Mouse (Mus musculus): ENCODE measurements around the gene Rap1a. TPM values are rescaled to one million over a fixed set of nuclear protein-coding genes. Genes with fewer than 3 reads are reported as not detected.
A peak's percentile ranks its signal among the peaks of the same experiment; 100 is the strongest.

Gene Rap1a
- polyA plus RNA-seq, 1 experiment, result 25.2 TPM

GRCm38 (mm10) chr3:105824103-105824502 is 23.0 kb upstream of the Rap1a start:
- H3ac ChIP-seq (ENCODE audit: control insufficient read depth, insufficient read length), result no peak overlapping the region
- H3K79me2 ChIP-seq (ENCODE audit: control insufficient read depth, insufficient read depth), result no peaks in the 10 kb centered on the region
- no peak overlapping the region for H3K4me2 ChIP-seq (ENCODE audit: low read depth)
- H3K27me3 ChIP-seq (ENCODE audit: control insufficient read depth, insufficient read depth, insufficient read length), result no peaks in the 10 kb centered on the region
- no peak overlapping the region for H3K4me3 ChIP-seq
- TF ChIP-seq POLR2A (IDR thresholded peaks at IDR 0.05; ENCODE audit: insufficient read length, low read depth) (no peak), POLR2AphosphoS2 (IDR thresholded peaks at IDR 0.05; ENCODE audit: insufficient read length, low read depth) (no peak), REST (IDR thresholded peaks at IDR 0.05; ENCODE audit: insufficient read depth, insufficient read length) (no peak), TCF12 (IDR thresholded peaks at IDR 0.05; ENCODE audit: insufficient read depth, poor library complexity, severe bottlenecking) (no peak), USF1 (IDR thresholded peaks at IDR 0.05; ENCODE audit: low read depth) (peak; percentile 19), TCF3 (IDR thresholded peaks at IDR 0.05; ENCODE audit: insufficient read length, low read depth) (no peak), SRF (IDR thresholded peaks at IDR 0.05; ENCODE audit: control insufficient read depth, insufficient read length, low read depth) (no peak), MAX (IDR thresholded peaks at IDR 0.05; ENCODE audit: low read depth) (no peak)
- H3K36me3 ChIP-seq (ENCODE audit: control insufficient read depth, insufficient read depth), result no peaks in the 10 kb centered on the region

- Histone ChIP-seq H3K79me2 (ENCODE audit: control insufficient read depth, insufficient read depth) (no peaks in the 10 kb centered on the region), H3K4me2 (ENCODE audit: low read depth) (no peak overlapping the region), H3K4me3 (no peak overlapping the region), H3K27me3 (ENCODE audit: control insufficient read depth, insufficient read depth, insufficient read length) (no peaks in the 10 kb centered on the region), H3ac (ENCODE audit: control insufficient read depth, insufficient read length) (no peak overlapping the region), H3K36me3 (ENCODE audit: control insufficient read depth, insufficient read depth) (no peaks in the 10 kb centered on the region)
- TF ChIP-seq MYOD1 (IDR thresholded peaks at IDR 0.05; ENCODE audit: control insufficient read depth in 1 of 3, insufficient read length in 2 of 3, low read depth in 2 of 3) (no peak), TCF12 (IDR thresholded peaks at IDR 0.05; ENCODE audit: insufficient read depth, poor library complexity, severe bottlenecking) (no peak), TCF3 (IDR thresholded peaks at IDR 0.05; ENCODE audit: insufficient read length, low read depth) (no peak), E2F4 (IDR thresholded peaks at IDR 0.05; ENCODE audit: insufficient read depth) (no peak), POLR2A (IDR thresholded peaks at IDR 0.05; ENCODE audit: insufficient read length, low read depth) (no peak), REST (IDR thresholded peaks at IDR 0.05; ENCODE audit: insufficient read depth, insufficient read length) (no peak), MYOG (IDR thresholded peaks at IDR 0.05; ENCODE audit: control insufficient read depth in 1 of 3, insufficient read depth in 1 of 3, insufficient read length in 2 of 3, low read depth in 2 of 3) (no peak), CEBPB (IDR thresholded peaks at IDR 0.05; ENCODE audit: insufficient read depth, poor library complexity, severe bottlenecking) (no peak), SRF (IDR thresholded peaks at IDR 0.05; ENCODE audit: control insufficient read depth, insufficient read length, low read depth) (no peak)
Observed at GRCm38 (mm10) chr3:105823609-105824008, 22.5 kb upstream of the Rap1a start.

GRCm38 (mm10) chr3:105821504-105821903 is 20.4 kb upstream of the Rap1a start:
- TF ChIP-seq REST (IDR thresholded peaks at IDR 0.05; ENCODE audit: insufficient read depth, insufficient read length) (no peak), TCF12 (IDR thresholded peaks at IDR 0.05; ENCODE audit: insufficient read depth, poor library complexity, severe bottlenecking) (no peak), MAX (IDR thresholded peaks at IDR 0.05; ENCODE audit: low read depth) (no peak), SRF (IDR thresholded peaks at IDR 0.05; ENCODE audit: control insufficient read depth, insufficient read length, low read depth) (no peak), TCF3 (IDR thresholded peaks at IDR 0.05; ENCODE audit: insufficient read length, low read depth) (no peak), MYOG (IDR thresholded peaks at IDR 0.05; ENCODE audit: control insufficient read depth in 1 of 3, insufficient read depth in 1 of 3, insufficient read length in 2 of 3, low read depth in 2 of 3) (no peak), CEBPB (IDR thresholded peaks at IDR 0.05; ENCODE audit: insufficient read depth, poor library complexity, severe bottlenecking) (no peak)
- Histone ChIP-seq H3K79me2 (ENCODE audit: control insufficient read depth, insufficient read depth) (no peaks in the 10 kb centered on the region), H3K4me2 (ENCODE audit: low read depth) (no peak overlapping the region), H3K27me3 (ENCODE audit: control insufficient read depth, insufficient read depth, insufficient read length) (no peaks in the 10 kb centered on the region), H3ac (ENCODE audit: control insufficient read depth, insufficient read length) (no peak overlapping the region), H3K36me3 (ENCODE audit: control insufficient read depth, insufficient read depth) (no peaks in the 10 kb centered on the region), H3K4me3 (no peak overlapping the region)

- Histone ChIP-seq H3K36me3 (ENCODE audit: control insufficient read depth, insufficient read depth) (no peaks in the 10 kb centered on the region), H3ac (ENCODE audit: control insufficient read depth, insufficient read length) (no peak overlapping the region), H3K4me3 (no peak overlapping the region), H3K79me2 (ENCODE audit: control insufficient read depth, insufficient read depth) (no peaks in the 10 kb centered on the region), H3K27me3 (ENCODE audit: control insufficient read depth, insufficient read depth, insufficient read length) (no peaks in the 10 kb centered on the region), H3K4me2 (ENCODE audit: low read depth) (no peak overlapping the region)
- no peak for TF ChIP-seq REST (IDR thresholded peaks at IDR 0.05; ENCODE audit: insufficient read depth, insufficient read length)
- TF ChIP-seq USF1 (IDR thresholded peaks at IDR 0.05; ENCODE audit: low read depth), result no peak
- no peak for TF ChIP-seq POLR2A (IDR thresholded peaks at IDR 0.05; ENCODE audit: insufficient read length, low read depth)
- TF ChIP-seq TCF12 (IDR thresholded peaks at IDR 0.05; ENCODE audit: insufficient read depth, poor library complexity, severe bottlenecking), result no peak
- TF ChIP-seq POLR2AphosphoS2 (IDR thresholded peaks at IDR 0.05; ENCODE audit: insufficient read length, low read depth), result no peak
- TF ChIP-seq TCF3 (IDR thresholded peaks at IDR 0.05; ENCODE audit: insufficient read length, low read depth), result no peak
- no peak for TF ChIP-seq MAX (IDR thresholded peaks at IDR 0.05; ENCODE audit: low read depth)
- no peak for TF ChIP-seq SRF (IDR thresholded peaks at IDR 0.05; ENCODE audit: control insufficient read depth, insufficient read length, low read depth)
- no peak for TF ChIP-seq MYOG (IDR thresholded peaks at IDR 0.05; ENCODE audit: control insufficient read depth in 1 of 3, insufficient read depth in 1 of 3, insufficient read length in 2 of 3, low read depth in 2 of 3)
- TF ChIP-seq CEBPB (IDR thresholded peaks at IDR 0.05; ENCODE audit: insufficient read depth, poor library complexity, severe bottlenecking), result no peak
- TF ChIP-seq E2F4 (IDR thresholded peaks at IDR 0.05; ENCODE audit: insufficient read depth), result no peak
- no peak for TF ChIP-seq MYOD1 (IDR thresholded peaks at IDR 0.05; ENCODE audit: control insufficient read depth in 1 of 3, insufficient read length in 2 of 3, low read depth in 2 of 3)
Observed at GRCm38 (mm10) chr3:105820272-105820671, 19.1 kb upstream of the Rap1a start.
